Mouse (Mus musculus) kidney, adult 2 months (tissue): ENCODE measurements around the gene Il15ra.

Experiments used
- CTCF ChIP-seq: fragments of 200-500 bp; conservative IDR thresholded peaks from 2 replicates; pipeline ENCODE4 v1.5.1; 2011; ENCODE audit warnings: low read depth, mild to moderate bottlenecking, control low read depth, low read length, moderate library complexity, mixed read lengths; ENCODE audit not compliant: insufficient read depth, insufficient read length
- POLR2A ChIP-seq: fragments of 200-500 bp; IDR thresholded peaks from one replicate; pipeline ENCODE4 v1.6.1; 2011; ENCODE audit warnings: low read depth, low read length, control low read depth

DNA sequence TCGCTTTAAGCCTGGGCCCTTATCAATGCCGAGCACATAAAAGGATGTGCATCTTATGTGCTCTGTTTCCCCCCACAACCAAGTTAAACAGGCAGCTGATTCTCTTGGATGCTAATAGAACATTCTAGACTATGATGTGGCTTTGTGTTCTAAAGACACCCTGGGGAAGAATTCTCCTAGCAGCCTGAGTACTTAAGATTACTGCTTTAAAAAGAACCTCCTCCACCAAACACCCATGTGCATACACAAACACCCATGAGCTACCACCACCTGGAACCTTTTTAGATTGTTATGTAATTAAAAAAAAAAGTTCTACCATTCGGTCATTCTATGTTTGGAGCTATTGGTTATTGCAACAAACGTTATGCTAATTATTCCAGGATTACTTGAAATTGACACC, 67.3 kb downstream of the Il15ra start:
- TF ChIP-seq CTCF = no peak
- TF ChIP-seq POLR2A = no peak
